Mouse (Mus musculus) kidney, adult 2 months (tissue): ENCODE measurements around the gene D17Wsu92e. TPM values are rescaled to one million over a fixed set of nuclear protein-coding genes. Genes with fewer than 3 reads are reported as not detected.

Source experiments
- DNase-seq: peaks from one replicate; pipeline ENCODE4 v3.0.0; 2021
- H3K27ac ChIP-seq: fragments of 200-500 bp; 2 replicates; pipeline ENCODE4 v1.5.1; 2012; ENCODE audit warnings: low read depth, low read length, control low read depth, inconsistent platforms; ENCODE audit not compliant: insufficient read depth
- H3K27me3 ChIP-seq: fragments of 200-500 bp; replicated peaks from 2 replicates; pipeline ENCODE4 v1.6.1; 2012; ENCODE audit warnings: mild to moderate bottlenecking, moderate library complexity, low read length, inconsistent platforms; ENCODE audit not compliant: control insufficient read depth, insufficient read depth
- H3K36me3 ChIP-seq: fragments of 200-500 bp; 2 replicates; pipeline ENCODE4 v1.6.1; 2012; ENCODE audit warnings: mild to moderate bottlenecking, moderate library complexity, low read length, inconsistent platforms; ENCODE audit not compliant: control insufficient read depth, insufficient read depth
- H3K4me1 ChIP-seq: fragments of 200-500 bp; 2 replicates; pipeline ENCODE4 v1.6.1; 2011; ENCODE audit warnings: low read length; ENCODE audit not compliant: control insufficient read depth, insufficient read depth
- H3K4me3 ChIP-seq: fragments of 200-500 bp; 2 replicates; pipeline ENCODE4 v1.5.1; 2011; ENCODE audit warnings: mild to moderate bottlenecking, low read depth, low read length, control low read depth; ENCODE audit not compliant: insufficient read depth
- CTCF ChIP-seq: fragments of 200-500 bp; conservative IDR thresholded peaks from 2 replicates; pipeline ENCODE4 v1.5.1; 2011; ENCODE audit warnings: low read depth, mild to moderate bottlenecking, control low read depth, low read length, moderate library complexity, mixed read lengths; ENCODE audit not compliant: insufficient read depth, insufficient read length
- POLR2A ChIP-seq: fragments of 200-500 bp; IDR thresholded peaks from one replicate; pipeline ENCODE4 v1.6.1; 2011; ENCODE audit warnings: low read depth, low read length, control low read depth
- WGBS: fragments of 180-500 bp; shearing (Covaris S2); methylation state at CpG from one replicate; pipeline ENCODE4 v1.1.7; 2018; 5-methylcytosine and 5-hydroxymethylcytosine counted together
- polyA plus RNA-seq: library from polyadenylated mRNA; depleted of rRNA; stranded (reverse); fragments of >200 nt; gene quantifications from 2 replicates; pipeline ENCODE4 v1.2.3, GENCODE M21; 2012; rRNA removed

Gene D17Wsu92e
- 162 and 189 TPM in 2 replicates for polyA plus RNA-seq

DNA sequence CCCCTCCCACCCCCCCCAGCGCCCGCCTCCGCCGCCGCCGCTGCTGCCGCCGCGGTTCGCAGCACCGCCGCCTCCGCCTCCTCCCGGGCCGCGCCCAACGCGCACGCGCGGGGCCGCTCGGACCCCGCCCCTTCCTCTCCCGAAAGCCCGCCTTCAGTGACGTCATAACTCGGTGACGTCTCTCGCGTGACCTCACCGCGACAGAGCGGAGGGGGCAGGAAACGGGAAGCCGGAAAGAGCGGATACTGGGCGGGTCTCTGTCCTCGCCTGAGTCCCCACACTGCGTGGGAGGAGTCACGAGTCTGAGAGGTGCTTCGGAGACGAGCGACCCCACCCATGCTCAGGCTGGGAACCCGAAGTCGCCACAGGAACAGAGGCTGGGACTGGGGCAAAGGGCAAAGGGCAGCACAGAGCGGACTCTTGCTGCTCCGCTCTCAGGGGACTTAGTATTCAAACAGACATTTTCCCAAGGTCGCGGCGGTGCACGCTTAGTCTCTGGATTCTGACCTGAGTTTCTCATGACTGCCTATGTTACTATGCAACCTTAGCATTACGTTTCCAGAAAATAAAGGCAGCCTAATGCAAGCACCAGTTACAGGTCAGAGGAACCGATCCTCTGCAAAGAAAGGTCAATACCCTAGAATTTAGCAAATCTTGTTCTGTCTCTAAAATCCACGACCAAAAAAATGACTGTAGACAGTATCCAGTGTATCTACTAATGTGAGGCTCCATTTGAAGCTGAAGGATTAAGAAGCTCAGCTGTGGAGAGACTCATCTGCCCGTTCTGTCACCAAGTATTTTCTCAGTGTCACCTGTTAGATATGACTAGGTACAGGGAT, at the start of gene D17Wsu92e:
D17Wsu92e (minus strand) TSS at position 81 of the 839 bp plus-strand sequence.
- peaks cover 14% of the 10 kb centered on the region for H3K4me1 ChIP-seq
- no peaks in the 10 kb centered on the region for H3K36me3 ChIP-seq
- TF ChIP-seq POLR2A (peak; percentile 88), CTCF (no peak)
- H3K27ac ChIP-seq: peak within 1 kb of the TSS; percentile 74
- H3K27me3 ChIP-seq: no peaks in the 10 kb centered on the region
- peak; percentile 99 for DNase-seq
- under 1% methylated on average over 42 of the region's 56 CpGs for WGBS
- H3K4me3 ChIP-seq: peak within 1 kb of the TSS; percentile 77

DNA sequence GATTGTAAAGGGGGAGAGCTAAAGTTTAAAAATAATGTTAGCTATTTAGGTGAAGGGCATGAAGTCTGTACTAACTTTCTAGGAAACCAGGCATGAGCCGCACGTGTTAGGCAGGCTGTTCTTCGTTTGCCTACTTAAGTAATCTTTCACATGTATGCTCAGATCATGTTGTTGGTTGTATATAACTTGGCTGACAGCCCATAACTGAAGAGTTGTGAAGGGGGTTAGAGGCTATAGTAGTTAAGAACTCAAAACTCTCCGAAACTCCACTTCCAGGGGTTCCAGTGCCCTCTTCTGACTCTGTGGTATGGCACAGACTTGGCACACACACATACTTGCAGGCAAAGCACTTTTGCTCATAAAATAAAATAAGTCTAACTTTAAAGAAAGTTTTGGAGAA, 46.3 kb upstream of the D17Wsu92e start:
- no peak overlapping the region for H3K27ac ChIP-seq
- 79% methylated on average over 4 of the region's 4 CpGs for WGBS

DNA sequence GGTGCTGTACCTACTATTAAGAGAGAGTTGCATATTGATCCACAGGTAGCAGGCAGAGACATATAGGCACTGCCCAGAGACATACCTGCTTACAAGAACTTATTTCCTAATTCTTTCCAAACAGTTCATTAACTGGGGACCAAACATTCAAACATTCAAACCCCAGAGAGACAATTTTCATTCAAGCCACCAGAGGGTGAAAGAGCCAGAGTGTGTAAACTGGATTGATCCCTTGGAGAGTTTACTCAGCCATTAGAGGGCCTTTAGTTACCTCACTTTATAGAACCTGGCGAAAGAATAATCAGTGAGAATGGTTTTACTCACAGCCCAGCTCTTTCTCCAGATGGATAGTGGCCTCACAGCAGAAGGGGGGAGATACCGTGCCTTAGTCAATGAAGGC, 45.0 kb upstream of the D17Wsu92e start:
- 83% methylated on average over 2 of the region's 2 CpGs for WGBS

More for the DNA sequence above, 46.3 kb upstream of the D17Wsu92e start:
- no peak for TF ChIP-seq CTCF
- no peak for TF ChIP-seq POLR2A
- no peak for DNase-seq
- Histone ChIP-seq H3K27me3 (no peaks in the 10 kb centered on the region), H3K36me3 (no peaks in the 10 kb centered on the region), H3K4me1 (no peaks in the 10 kb centered on the region), H3K4me3 (no peak overlapping the region)

DNA sequence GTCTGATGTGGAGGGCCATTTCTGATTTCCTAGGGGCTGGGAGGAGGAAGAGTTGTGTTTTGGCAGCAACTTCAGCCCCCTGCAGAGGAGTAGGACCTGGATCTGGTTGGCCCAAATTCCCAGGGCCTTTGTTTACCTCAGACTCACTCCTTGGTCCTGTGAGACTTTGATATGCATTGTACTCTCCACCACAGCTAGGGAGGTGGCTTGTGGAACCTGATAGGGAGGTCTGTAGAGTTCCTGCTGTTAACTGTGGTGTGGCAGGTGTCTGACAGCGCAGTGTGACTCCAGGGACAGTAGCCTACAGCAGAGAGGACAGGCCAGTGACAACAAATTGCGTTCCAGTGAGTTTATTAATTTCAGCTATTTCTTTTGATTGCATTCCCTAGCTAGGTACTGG, 38.7 kb upstream of the D17Wsu92e start:
- Histone ChIP-seq H3K27ac (no peak overlapping the region), H3K4me3 (no peak overlapping the region), H3K27me3 (no peaks in the 10 kb centered on the region), H3K4me1 (peaks cover 16% of the 10 kb centered on the region), H3K36me3 (no peaks in the 10 kb centered on the region)
- no peak for TF ChIP-seq POLR2A
- TF ChIP-seq CTCF: no peak
- 59% methylated on average over 2 of the region's 2 CpGs for WGBS
- DNase-seq: no peak

More for the DNA sequence above, 45.0 kb upstream of the D17Wsu92e start:
- Histone ChIP-seq H3K36me3 (no peaks in the 10 kb centered on the region), H3K4me3 (no peak overlapping the region), H3K27ac (no peak overlapping the region), H3K4me1 (no peaks in the 10 kb centered on the region), H3K27me3 (no peaks in the 10 kb centered on the region)
- TF ChIP-seq CTCF (no peak), POLR2A (no peak)
- DNase-seq: no peak

DNA sequence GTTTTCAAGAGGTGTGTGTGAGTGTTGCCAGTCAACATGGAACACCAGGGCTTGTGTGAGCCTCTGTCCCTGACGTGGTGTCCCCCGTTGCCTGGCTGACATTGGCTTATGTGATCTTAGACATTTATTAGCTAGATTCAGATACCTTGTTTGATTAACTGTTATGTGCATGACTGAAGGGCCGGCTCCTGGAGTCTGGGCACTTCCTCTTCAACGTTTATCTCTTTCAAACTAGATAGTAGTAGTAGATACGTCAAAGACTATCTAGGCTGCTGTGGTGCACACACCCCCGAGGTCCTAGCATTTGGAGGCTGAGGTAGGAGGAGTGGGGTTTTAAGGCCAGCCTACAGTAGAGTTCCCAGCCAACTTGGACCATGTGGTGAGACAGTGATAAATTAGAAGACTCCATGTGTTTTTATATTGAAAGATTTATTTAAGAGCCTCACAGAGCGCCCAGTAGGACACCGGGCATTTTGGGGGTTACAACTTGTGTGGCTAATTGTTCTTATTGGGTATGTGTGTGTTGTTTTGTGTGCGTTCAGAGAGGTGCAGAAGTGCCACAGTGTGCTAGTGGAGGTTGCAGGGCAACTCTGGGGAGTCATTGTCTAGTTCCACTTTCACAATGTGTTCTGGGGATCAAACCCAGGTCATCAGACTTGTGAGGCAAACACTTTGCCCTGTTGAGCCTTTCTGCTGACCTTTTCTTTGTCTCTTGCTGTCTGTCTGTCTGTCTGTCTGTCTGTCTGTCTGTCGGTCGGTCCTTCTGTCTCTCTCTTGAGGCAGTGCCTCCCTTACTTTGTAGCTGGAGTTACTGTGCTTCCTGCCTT, 37.4 kb upstream of the D17Wsu92e start:
- Histone ChIP-seq H3K27ac (no peak overlapping the region), H3K4me1 (peaks cover 16% of the 10 kb centered on the region), H3K36me3 (no peaks in the 10 kb centered on the region), H3K4me3 (peak overlapping the region; percentile 96), H3K27me3 (no peaks in the 10 kb centered on the region)
- no peak for TF ChIP-seq CTCF
- TF ChIP-seq POLR2A: no peak
- 34% methylated on average over 11 of the region's 11 CpGs for WGBS
- DNase-seq: no peak

DNA sequence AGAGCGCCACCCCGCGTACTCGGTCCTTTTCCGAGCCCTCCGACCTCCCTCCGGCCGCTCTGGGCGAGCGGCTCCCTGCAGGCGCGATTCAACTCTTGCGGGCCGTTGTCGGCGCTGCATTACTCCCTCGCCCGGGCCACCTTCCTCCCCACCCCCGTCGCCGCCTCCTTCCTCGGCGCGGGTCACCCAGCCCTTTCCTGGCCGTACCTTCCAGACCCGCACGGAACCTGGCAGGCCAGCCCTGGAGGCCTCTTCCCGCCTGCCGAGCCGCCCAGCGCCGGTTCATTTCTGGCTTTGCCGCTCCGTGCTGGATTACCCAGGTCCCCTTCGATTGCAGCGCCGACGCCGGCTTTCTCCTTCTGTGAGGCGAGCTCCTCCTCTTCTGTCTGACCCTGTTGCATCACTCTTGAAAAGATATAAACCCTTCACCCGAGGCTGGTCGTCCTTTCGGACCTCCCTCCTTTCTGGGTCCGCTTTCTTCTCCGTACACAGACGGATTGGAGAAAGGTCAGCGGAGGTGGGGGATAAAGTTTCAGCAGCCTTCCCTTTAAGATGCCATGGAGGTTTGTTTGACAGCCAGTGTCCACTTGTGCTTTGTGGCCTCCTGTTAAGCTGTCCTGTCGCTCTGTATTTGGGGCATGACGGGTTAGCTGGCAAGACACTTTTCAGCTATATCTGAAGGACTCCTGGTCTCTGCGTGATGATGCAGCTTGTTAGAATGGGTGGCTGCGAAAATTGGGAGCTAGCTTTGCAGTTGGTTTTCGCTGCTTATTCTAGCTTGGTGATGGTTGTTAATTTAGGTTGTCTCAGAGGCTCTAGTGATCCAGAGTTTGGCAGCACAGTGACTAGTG, 36.6 kb upstream of the D17Wsu92e start:
- WGBS: 1% methylated on average over 52 of the region's 52 CpGs
- peak overlapping the region; percentile 63 for H3K27ac ChIP-seq

More for the DNA sequence above, 36.6 kb upstream of the D17Wsu92e start:
- no peak for TF ChIP-seq CTCF
- no peak for TF ChIP-seq POLR2A
- peak overlapping the region; percentile 96 for H3K4me3 ChIP-seq
- peaks cover 16% of the 10 kb centered on the region for H3K4me1 ChIP-seq
- H3K36me3 ChIP-seq: no peaks in the 10 kb centered on the region
- no peaks in the 10 kb centered on the region for H3K27me3 ChIP-seq
- DNase-seq: peak; percentile 83
